Mouse (Mus musculus) kidney, postnatal 10 days (tissue): ENCODE results near the gene Prcd.

Experiments
- DNase-seq: peaks from one replicate; pipeline ENCODE4 v3.0.0; 2021; ENCODE audit warnings: mixed read lengths

Prcd gene

GRCm38 (mm10) chr11:116669787-116670365 lies 16.5 kb downstream of the Prcd start:
- DNase-seq = no peak

GRCm38 (mm10) chr11:116670386-116670785 lies 17.1 kb downstream of the Prcd start:
- DNase-seq = no peak

DNA sequence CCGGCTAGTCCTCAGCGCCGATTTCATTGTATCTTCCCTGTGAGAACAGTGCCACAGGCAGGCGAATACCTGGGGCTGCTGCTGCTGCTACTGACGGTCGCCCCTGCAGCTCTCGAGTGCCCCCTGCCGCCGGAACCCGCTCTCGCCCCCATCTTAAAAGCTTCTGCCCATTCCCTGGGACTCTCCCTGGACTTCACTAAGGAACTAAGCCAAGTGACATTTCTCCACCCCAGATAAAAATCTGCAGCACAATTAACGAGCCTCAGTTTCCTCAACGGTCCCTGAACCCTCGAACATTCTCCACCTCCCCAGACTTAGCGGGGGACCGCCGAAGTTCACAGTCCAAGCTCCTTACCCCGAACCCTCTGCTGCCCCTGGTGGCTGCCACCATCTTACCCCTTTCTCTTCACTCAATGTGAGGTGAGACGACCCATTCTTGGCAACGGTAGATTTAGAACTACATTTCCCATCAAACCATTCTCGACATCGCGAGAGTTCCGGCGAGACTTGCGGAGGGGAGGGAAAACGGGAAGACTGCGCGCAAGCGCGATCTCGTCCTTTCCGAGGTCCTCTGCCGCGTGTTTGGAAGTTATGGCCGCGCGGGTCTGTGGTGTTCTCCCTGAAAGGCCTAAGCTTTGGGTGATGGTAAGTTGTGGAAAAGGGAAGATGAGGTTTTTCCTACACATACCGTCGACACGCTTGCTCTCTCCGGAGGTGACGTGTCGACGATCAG lies 17.9 kb downstream of the Prcd start:
- peak; percentile 98 for DNase-seq

DNA sequence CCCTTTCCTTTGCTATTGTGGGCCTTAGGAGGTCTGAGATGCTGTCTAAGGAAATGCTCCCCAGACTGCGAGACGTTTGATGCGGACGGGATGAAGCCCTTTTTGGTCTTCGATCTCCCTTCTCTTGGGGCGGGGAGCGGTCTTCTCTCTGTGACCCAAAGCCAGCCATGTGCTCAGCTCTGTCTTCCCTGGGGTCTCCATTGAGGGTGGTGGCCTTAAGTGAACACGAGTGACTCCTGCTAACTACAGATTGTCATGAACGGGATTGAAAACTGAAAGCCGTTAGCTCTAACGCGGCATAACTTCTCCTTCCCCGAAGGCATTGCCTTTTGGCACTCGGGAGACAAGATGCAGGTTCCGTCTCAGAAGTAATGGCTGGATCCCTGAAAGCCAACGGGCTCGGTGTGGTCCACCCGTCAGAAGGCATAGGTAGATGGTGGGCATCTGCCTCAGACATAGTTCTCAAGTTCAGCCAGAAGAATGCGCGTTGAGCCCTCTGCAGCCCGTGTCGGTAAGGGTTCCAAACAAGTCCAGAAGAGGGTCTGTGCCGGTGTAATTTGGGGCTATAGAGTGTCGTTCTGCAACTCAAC lies 18.6 kb downstream of the Prcd start:
- no peak for DNase-seq

- DNase-seq = no peak
Observed at GRCm38 (mm10) chr11:116672595-116672994, 19.3 kb downstream of the Prcd start.

GRCm38 (mm10) chr11:116673410-116673809 lies 20.1 kb downstream of the Prcd start:
- DNase-seq = no peak

DNA sequence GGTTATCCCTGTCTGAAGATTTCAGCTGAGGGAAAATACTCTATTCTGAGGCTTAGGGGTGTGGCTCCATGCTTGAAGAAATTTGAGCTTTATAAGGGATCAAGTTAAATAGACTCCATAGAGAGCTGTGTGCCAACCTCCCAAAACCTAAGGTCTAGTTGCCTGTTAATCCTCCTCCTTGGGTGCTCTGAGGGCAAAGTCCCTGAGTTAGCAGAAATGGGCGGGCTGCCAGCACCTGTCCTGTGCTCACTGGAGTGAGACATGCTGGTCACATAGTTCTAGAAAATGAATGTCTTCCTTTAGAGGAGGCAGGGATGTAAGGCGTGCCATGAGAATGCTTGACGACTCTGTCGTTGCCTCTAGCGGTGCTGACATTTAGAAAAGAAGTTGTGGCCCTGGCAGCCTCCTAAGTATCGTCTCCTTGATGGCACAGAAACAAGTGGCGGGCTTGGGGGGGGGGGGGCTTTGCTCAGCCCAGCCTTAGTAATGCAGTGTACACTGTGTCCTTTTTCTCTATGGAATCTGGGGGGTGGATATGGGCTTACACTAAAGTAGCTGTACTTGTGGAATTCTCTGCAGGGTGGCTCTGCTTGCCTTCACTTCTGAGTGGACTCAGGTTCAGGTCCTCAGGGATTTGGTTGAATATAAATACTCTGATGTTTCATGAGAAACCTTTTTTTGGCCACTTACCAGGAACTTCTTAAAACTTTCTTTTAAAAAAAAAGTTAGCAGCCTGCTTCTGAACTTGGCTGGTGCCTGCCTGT lies 21.5 kb downstream of the Prcd start:
- peak; percentile 91 for DNase-seq

GRCm38 (mm10) chr11:116675429-116675828 lies 22.1 kb downstream of the Prcd start:
- DNase-seq = peak; percentile 69

GRCm38 (mm10) chr11:116676175-116676976 lies 23.0 kb downstream of the Prcd start:
- DNase-seq = no peak

DNA sequence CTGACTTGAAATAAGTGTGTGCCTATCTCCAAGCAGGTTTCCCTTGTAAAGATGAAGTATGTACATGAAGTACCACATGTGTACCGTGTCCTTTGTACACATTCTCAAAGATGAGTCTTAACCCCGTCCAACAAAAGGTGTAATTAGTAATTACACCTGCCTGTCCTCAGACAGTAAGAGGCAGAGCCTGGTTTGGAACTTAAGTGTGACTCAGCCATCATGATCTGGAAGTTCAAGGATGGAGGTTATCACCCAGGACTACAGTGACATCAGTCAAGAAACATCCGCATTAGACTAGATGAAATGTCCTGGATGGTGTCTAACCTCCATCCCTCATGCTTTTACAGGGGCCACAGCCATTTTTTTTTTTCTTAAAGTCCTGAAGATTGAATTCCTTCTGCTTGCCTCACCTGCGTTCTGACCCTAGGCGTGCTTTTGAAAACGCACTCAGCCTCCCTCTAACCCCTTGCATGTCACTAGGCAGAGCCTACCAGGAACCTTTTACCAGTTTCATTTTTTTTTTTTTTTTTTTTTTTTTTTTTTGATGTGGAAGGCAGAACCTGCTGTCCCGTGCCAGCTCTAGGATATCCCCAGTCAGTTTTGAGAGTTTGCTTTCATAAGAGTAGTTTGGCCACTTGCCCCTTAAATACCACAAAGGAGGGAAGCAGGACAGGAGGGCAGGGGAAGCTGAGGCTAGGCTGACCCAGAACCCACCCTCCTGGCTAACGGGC lies 24.5 kb downstream of the Prcd start:
- no peak for DNase-seq

DNA sequence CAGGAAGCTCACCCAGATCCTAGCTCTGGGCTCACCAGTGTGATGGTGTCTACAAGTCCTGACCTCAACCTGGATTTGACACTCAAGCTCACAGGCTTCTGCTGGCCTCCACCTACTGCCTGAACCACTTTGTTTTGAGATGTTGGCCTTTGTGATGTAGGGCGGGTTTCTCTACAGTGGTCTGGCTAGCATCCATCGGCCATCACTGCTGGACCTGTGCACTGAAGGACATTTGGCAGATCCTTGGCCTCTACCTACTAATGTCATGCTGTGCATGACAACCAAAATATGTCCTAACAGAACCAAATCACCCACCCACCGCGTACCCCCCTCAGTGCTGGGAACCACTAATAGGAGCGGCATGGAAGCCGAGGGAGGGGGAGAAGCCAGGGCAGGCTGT lies 25.8 kb downstream of the Prcd start:
- DNase-seq = no peak

DNA sequence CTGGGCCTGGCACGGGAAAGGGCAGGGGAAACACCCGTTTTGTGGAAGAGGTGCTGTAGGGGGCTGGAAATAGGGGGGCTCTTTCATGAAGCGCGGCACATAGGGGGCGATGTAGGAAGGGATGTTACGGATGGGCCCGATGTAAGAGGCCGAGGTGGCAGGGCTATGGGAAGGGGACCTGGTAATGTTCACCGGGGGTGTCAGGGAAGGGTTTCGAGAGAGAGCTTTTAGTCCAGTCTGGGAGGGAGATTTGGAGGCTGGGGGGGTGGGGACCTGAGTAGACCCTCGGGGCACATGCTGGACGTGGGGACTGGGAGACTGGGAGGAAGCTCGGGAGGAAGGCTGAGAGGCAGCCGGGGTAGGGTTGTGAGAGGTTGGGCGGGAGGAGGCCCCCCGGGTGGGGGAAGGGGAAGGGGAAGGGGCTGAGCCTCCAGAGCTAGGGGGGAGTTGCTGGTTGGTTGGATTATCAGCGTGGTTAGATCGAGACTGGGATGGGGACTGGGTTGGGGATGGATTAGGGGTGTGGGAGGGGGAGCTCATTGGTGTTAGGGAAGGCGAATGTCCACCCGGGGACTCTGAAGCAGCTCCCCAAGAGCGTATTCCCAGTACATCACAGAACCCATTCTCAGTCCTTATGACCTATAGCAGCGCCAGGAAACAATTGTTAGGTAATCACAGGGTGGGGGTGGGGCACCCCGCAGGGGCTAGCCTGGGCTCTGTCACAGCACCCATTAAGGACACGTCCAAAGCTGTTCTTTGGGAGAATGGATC lies 27.2 kb downstream of the Prcd start:
- no peak for DNase-seq

DNA sequence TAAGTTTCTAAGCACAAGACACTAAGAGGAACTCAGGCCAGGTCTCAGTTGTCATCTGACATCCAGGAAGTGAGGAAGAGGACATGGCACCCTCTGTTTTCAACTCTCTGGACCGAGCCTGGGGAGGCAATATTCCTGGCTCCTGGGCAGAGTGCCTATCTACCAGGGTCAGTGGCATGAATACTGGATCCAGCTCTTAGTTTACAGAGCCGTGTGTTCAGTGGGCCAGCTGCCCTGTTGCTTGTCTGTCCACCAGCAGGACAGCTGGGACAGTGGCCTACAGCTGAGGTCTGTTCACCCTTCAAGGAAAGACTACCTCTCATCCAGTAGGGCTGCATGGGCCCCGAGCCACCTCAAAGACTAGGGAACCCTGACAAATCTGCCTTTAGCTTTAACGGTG lies 27.8 kb downstream of the Prcd start:
- no peak for DNase-seq

GRCm38 (mm10) chr11:116682501-116683144 lies 29.3 kb downstream of the Prcd start:
- no peak for DNase-seq

DNA sequence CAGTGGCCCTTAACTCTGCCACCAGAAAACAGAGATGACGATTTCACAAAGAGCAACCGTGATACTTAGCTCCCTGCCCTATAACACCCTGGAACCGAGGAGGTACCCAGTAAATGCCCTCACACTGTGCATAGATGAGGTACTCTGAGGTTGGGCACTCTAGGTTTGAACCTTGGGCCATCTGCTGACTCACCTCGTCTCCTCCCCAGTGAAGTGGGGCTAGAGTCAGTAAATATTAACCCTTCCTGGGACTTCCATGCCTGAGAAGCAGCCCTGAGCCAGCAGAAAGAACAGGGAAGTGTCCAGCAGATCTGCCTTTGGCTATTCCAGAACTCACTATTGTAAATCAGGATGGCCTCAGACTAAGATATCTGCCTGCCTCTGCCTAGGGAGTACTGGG lies 30.4 kb downstream of the Prcd start:
- no peak for DNase-seq

DNA sequence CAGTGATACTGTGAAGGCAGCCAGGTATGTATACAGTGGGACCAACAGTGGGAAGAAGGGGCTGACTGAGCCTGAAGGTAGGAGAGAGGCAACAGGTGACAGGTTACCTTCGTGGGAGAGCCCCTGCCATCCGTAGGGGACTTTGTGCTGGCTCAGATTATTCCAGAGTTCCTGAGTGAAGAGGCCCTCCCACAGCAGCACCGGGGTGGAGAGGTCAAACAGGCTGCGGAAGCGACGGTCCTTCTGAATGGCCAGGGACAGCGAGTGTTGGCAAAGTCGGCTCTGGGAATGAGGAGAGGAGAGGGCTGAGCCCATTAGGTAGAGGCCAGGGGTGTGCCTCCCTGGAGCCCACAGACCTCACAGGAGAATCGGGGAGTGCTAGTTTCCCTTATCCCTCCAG lies 32.4 kb downstream of the Prcd start:
- DNase-seq = no peak

DNA sequence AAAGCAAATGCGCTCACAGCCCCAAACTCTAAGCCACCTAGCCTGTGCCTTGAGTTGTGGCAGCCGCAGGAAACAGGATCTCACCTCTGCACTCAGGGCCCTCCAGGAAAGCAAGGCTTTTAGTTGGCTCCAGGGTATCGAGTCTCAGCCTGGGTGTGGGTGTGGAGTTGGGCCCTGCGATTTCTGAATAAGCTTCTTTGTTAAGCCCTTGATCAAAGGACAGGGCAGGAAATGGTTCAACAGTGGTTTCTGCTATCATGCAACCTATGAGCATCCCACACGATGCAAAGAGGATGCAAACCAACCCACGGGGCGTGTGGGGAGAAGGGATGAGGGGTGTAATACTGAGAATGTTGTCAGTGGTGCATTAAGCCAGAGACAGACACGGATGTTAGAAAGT lies 34.6 kb downstream of the Prcd start:
- no peak for DNase-seq

GRCm38 (mm10) chr11:116689622-116690021 lies 36.3 kb downstream of the Prcd start:
- no peak for DNase-seq

- peak; percentile 51 for DNase-seq
Observed at GRCm38 (mm10) chr11:116690701-116691575, 37.6 kb downstream of the Prcd start.

DNA sequence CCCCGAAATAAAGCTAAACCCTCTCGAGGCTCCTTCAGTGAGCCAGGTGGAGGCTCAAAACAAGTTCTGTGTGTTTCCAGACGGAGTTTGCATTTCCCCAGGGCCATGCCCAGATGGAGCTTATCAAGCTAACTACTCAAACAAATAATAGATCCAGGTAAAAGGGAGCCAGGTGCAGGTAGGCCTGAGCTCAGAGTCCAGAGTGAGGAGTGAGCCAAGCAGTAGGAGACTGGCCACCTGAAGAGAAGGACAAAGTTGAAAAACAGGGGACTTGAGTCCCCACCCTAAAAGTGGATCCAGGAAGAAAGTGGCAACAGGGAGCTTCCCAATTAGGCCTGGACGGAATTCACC lies 40.5 kb downstream of the Prcd start:
- no peak for DNase-seq
